Mouse (Mus musculus) lung, postnatal 4 days (tissue): ENCODE data around the gene Mfrp.

Experiments used
- DNase-seq, 2 experiments: peaks; one replicate each; pipeline ENCODE4 v3.0.0; 2021

Gene Mfrp

GRCm38 (mm10) chr9:44132200-44132599 lies 30.7 kb downstream of the Mfrp start:
- DNase-seq, result no peak

GRCm38 (mm10) chr9:44133287-44133686 lies 31.8 kb downstream of the Mfrp start:
- peak in 1 of 2 experiments; percentile 17 for DNase-seq

- peak; percentile 82 to 84 for DNase-seq
Measured at GRCm38 (mm10) chr9:44134101-44134850, 32.7 kb downstream of the Mfrp start, which contains the start of gene Mcam. TSS of gene Mcam (plus strand) at chr9:44134469.

DNA sequence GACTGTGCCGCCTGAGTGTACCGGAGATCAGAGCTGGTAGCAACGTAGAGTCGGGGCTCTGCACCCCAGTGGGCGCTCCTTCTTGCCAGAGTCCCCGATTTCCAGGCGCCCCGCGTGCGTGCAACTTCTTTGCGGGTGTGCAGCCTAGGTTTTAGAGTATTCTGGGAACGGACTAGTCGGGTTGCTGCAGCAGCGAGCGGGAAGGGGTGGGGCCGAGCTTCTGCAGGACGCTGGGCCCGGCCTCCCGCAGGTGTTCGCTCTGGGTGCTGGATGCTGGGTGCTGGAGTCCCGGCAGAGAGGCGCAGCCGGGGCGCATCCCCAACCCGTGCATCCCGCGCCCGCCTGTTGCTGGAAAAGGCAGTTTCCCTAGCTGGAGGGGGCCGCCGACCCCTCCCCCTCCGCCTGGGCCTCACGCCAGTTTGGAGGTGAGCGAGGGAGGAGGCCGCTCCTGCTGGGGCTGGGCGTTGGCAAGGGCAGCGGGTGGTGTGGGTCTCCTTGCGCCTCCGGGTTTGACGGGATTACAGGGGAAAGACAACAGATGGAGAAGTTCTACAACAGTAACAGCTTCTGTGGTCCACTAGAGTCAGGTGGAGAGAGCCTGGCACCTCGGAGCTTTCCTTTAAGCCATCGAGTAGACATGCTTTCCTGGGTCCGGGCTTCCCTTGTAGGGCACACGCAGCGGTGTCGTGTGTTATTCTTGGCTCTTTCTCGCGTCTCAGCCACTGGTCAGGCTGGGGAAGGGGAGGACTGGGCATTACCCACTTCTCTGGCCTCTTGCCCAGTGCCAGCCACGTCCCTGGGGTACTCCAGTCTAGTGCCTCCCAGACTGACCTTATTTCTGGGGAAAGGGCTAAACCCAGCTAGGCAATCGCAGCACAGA lies 33.6 kb downstream of the Mfrp start:
- DNase-seq, result peak; percentile 73 to 81

DNA sequence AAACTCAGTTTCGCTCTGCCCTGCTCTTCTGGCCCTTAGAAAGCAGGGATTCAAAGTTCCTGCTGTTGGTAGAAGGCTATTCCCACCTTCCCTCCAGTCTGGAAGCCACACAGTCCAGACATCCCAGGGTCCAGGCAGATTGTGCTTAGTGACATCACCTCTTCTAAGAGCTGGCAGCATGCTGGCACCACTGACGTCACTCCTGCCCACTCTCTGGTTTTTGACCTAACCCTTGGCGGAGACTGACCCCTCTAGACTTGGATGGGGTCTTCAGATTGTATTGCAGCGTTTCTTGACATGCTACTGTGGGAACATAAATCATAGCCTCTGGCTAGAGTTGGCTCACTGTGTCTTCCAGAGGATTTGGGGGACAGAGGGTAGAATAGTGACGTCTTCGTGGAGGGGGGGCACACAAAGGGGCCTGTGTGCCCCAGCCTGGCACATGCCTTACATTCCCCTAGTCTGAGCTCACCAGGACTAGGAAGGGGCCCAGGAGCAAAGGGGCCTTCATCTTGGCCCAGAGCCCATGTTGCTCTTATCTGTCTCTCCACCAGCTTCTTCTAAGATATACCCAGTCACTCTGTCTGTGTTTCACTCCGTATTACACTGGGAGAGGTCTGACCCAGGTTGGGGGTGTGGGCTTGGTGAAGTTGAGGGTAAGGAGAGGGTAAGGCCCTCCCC lies 34.3 kb downstream of the Mfrp start:
- DNase-seq, result peak; percentile 39 to 46

DNA sequence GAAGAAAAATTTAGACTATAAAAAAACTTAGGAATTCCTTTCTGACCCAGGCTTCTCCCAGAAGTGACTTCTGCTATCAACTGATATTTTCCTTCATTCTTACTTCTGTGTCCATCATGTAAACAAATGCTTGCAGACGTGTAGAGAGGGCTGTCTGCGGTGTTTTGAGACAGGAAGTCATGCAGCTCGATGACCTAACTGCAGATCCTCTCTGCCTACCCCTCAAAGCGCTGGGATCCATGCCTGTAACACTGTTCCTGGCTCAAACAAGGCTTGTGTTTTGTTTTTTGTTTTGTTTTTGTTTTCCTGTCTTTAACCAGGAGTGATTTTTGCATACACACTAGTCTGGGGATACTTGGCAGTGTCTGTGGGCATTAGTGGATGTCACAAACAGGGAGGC lies 36.3 kb downstream of the Mfrp start:
- peak in 1 of 2 experiments; percentile 10 for DNase-seq

GRCm38 (mm10) chr9:44141951-44142350 lies 40.4 kb downstream of the Mfrp start:
- no peak for DNase-seq

DNA sequence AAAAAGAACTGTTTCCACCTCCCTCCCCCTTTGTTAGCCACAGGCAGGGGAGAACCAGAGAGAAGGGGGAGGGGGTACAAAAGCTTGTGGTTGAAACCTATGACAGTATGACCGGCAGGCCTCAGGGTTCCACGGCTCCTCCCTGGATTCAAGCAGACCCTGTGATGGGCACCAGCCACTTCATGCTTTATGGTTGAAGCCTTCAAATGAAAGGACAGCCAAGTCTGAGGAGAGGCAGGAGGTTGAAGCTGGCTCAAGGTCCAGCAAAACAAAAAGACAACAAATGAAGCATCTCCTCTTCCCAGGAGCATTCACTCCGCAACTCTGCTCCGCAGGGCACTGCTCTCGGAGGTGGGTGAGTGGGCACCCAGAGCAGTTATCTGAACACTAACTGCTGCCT lies 41.9 kb downstream of the Mfrp start:
- no peak for DNase-seq

- DNase-seq, result peak; percentile 55 to 72
Measured at GRCm38 (mm10) chr9:44144023-44144717, 42.6 kb downstream of the Mfrp start.

DNA sequence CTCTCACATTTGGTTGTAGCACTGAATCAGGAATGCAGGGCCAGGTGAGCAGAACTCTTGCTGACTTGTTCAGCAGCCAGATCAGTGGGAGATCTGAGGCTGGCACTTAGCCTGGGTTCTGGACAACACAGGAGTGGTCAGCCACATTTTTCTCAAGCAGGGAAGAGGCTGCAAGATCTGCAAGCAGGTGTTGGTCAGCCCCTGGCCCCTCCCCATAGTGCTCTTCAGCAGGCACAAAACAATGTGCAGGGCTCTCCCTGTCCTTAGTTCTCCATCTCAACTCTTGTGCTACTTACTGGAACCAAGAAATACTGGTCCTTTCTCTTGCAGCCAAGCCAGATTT lies 43.2 kb downstream of the Mfrp start:
- no peak for DNase-seq

DNA sequence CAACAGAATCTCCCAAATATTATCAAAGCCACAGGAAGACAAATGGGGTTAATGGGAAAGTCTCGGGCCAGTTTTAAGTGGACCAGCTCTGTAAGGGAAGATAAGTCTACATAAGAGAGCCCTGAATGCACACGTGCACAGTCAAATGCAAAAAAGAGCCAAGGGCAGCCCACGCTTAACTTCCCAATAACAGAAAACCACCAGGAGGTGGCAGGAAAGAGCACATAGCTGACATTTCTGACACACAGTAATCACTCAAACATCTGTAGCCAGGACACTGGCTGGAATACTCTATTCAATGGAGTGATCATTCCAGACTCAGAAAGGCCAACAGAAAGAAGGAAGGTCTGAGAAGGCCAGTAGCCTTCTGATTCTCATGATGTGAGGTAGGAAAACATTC lies 45.8 kb downstream of the Mfrp start:
- no peak for DNase-seq
